Mouse (Mus musculus) fat pad, adult 2 months (tissue): ENCODE results near the gene Nsmce1.

Experiments
- DNase-seq: peaks from one replicate; pipeline ENCODE4 v3.0.0-alpha.2; 2011; ENCODE audit warnings: low read depth, low spot score; ENCODE audit errors: extremely low read depth

Nsmce1 gene

GRCm38 (mm10) chr7:125491760-125492159 lies 364 bp upstream of the Nsmce1 start:
- no peak for DNase-seq

- no peak for DNase-seq
Measured at GRCm38 (mm10) chr7:125489636-125490035, 1.8 kb downstream of the Nsmce1 start.

DNA sequence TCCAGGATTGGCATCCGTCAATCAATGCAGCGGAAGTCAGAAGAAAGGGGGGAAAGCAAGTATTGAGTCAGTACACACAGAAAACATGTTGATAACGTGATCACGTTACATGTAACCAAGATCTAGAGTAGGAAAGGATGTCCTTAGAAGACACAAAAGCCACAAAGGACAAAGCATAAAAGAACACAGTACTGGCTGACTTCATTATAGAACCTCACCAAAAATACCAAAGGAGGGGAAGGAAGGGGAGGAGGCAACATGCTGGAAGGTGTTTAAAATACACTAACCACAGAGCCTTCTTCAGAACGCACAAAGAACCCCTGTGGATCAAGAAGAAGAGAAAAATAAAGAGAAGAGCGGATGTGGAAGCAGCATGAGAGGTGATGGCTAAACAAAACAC lies 2.7 kb downstream of the Nsmce1 start:
- no peak for DNase-seq

GRCm38 (mm10) chr7:125487126-125487525 lies 4.3 kb downstream of the Nsmce1 start:
- DNase-seq, result no peak

GRCm38 (mm10) chr7:125486121-125486630 lies 5.2 kb downstream of the Nsmce1 start:
- DNase-seq, result no peak

DNA sequence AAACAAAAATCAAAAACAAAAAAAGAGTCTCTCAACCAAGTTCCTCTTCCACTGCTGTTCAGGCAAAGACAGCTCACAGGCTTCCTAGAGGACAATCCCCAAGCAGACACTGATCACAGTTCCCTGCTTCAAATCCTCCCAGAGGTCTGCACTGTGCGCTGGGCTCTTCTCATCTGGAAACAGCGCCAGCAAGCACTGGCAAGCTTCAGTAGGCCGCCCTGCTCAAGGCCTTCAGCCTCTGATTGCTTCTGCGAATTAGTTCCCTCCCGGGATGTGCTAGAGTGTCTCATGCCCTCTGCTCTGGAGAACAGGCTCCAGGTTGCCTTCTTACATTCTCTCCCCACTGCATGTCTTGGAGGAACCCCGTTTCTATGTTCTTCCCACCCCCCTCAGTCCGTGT lies 6.6 kb downstream of the Nsmce1 start:
- no peak for DNase-seq

DNA sequence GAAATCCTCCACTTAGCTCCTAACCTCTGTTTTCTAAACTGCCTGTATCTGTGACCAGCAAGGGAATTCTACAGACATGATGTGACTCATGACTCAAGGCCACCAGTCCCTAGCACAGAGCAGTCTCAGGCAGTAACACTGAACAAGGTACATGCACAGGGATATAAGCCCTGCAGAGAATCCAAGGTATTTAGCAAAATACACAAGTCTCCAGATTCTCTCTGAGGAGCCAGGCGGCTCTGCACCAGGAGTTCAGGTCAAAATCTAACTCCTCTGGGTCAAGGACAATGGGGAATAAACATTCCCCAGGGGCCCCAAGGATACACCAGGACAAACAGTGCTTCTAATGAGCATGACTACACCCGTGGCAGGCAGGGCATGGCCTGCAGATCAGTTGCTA lies 8.5 kb downstream of the Nsmce1 start:
- no peak for DNase-seq

GRCm38 (mm10) chr7:125482339-125482738 lies 9.1 kb downstream of the Nsmce1 start:
- no peak for DNase-seq

DNA sequence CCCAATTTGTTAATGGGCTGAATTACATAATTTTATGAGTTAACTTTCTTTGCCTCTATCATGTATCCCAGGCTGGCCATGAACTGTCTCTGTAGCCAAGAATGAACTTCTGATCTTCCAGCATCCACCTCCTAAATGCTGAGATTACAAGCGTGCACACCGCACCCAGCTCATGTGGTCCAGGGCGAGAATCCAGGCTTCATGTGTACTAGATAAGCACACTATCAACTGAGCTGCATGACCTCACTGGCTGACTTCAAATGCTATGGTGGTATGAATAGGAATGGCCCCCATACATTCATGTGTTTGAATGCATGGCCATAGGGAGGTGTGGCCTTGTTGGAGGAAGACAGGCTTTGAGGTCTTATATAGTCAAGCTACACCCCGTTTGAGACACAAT lies 10.9 kb downstream of the Nsmce1 start:
- DNase-seq, result no peak

DNA sequence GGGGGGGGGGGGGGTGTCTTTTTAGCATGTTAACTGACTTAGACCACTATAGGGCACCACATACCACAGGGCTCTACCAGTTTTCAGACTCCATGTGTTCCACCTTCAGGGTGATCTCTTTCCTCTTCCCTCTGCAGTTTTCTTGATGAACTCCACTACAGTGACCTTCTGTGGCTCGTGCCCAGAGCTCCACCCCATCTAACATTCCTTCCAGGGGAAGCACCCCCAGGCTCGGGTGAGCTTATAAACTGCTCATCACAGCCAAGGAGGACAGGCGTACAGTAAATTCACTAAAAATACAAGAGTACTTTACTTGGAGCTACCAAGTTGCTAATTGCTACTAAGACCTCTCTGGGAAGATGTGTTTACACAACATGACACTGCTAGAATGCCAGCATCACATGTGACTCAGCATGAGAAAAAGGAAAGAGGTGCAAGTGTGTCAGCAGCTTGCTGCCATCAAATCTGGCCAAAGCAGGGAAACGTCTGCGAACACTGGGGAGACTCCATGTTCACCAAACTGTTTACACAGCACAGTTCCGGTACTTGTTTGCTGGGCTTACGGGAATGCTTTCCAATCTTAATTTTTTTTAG lies 12.9 kb downstream of the Nsmce1 start:
- DNase-seq, result no peak

GRCm38 (mm10) chr7:125475601-125476251 lies 15.7 kb downstream of the Nsmce1 start:
- no peak for DNase-seq

DNA sequence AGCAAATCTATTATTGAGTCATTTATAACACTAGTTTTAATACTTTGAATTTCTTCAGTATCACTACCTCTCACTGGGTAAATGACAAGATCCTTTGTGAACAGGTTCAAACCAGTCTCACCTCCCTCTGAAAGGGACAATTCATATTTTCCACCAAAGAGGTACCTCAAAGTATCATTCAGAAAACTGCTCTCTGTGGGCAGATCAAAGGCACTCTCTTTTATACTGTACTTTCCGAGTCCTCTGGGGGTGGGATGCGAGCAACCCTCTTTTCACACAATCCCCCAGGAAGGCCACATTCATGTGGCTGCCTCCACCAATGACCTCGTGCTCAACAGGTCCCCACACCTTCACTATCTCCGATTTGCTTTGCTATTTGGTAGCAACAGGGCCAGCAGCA lies 16.9 kb downstream of the Nsmce1 start:
- DNase-seq, result no peak

GRCm38 (mm10) chr7:125471991-125472741 lies 19.2 kb downstream of the Nsmce1 start:
- DNase-seq, result no peak

GRCm38 (mm10) chr7:125470901-125471300 lies 20.5 kb downstream of the Nsmce1 start:
- DNase-seq, result no peak

GRCm38 (mm10) chr7:125469937-125470336 lies 21.5 kb downstream of the Nsmce1 start:
- no peak for DNase-seq

- no peak for DNase-seq
Measured at GRCm38 (mm10) chr7:125462200-125462599, 29.2 kb downstream of the Nsmce1 start.

GRCm38 (mm10) chr7:125453671-125454070 lies 37.7 kb downstream of the Nsmce1 start:
- DNase-seq, result no peak

- DNase-seq, result no peak
Measured at GRCm38 (mm10) chr7:125451078-125451477, 40.3 kb downstream of the Nsmce1 start.

GRCm38 (mm10) chr7:125450678-125451077 lies 40.7 kb downstream of the Nsmce1 start:
- DNase-seq, result no peak

DNA sequence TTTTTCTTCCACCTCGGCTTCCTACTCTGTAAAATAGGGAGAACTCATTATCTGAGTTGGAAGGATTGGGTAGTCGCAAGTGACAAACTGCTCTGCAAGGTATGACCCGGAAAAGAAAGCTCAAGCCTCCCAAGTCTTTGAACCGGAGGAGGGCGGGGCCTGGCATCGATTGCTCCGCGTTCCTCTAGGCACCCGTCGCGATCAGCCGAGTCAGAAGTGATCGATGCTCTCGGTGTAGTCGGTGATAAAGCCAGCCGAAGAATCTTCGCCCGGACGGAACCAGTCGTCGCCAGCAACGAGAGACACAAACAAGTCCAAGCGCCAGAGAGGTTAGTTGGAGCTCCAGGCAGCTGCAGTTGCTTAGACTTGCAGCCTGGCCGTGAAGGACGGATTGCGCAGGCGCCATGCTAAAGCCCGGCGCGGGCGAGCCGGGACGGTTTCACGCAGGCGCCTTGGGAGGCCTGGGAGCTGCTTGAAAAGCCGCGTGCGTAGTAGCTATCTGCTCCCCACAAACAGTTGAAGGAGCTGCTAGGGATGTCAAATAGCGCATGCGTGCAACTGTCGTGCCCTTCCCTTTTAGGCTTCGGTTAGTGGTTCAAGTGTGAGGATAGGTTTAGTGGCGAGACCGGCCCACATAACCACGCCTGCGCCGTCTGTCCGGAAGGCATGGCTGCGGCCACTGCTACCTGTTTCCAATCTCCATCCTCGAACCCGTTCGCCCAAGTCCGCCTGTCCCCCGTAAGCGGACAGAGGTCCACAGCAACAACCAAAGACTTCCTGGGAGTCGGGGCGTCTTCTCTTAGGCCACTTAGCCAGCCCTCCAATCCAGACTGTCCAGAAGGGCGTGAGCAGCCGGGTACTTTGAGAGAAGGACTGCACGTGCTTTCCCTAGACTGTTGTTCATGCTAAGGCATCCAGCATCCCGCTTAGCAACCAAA lies 46.7 kb downstream of the Nsmce1 start, which contains the start of gene Kdm8:
Gene Kdm8 (plus strand): TSS at position 213 of the 938 bp plus-strand sequence.
- peak; percentile 74 for DNase-seq

DNA sequence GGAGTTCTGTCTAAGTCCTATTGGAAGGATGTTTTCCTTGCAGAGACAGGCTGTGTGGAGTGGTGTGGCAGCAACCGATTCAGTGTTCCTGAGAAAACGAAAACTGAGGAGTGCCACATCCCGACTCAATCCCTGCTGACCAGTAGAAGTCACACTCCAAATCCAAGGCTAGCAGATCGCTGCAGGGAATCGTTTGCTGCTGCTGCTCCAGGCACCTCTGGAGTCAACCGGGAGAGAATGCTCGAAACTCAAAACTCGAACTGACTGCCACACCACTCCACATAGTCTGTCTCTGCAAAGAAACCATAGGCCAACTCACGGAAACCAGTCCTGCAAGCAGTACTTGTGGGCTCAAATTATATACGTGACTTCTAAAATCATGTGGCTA lies 47.3 kb downstream of the Nsmce1 start:
- DNase-seq, result no peak
